Mouse (Mus musculus) stomach, embryonic 16.5 days (tissue): ENCODE results near the gene Ppp2r3d. TPM values are rescaled to one million over a fixed set of nuclear protein-coding genes. Genes with fewer than 3 reads are reported as not detected.

ENCODE experiments used
- ATAC-seq: fragments of 200-750 bp; cut with Nextera tagmentation; 2 replicates; pipeline ENCODE4 v1.8.0; 2017; ENCODE audit warnings: moderate number of reproducible peaks, moderate TSS enrichment; ENCODE audit not compliant: insufficient read depth, low FRiP score
- H3K27ac ChIP-seq: fragments of 300-500 bp; sonication (generic); 2 replicates; pipeline ENCODE4 v1.5.1; 2014; ENCODE audit warnings: low read length
- H3K27me3 ChIP-seq: fragments of 300-500 bp; sonication (generic); 2 replicates; pipeline ENCODE4 v1.6.1; 2014; ENCODE audit warnings: low read length, control low read depth, mixed read lengths; ENCODE audit not compliant: control insufficient read depth, insufficient read depth
- H3K36me3 ChIP-seq: fragments of 300-500 bp; sonication (generic); 2 replicates; pipeline ENCODE4 v1.6.1; 2014; ENCODE audit warnings: low read length; ENCODE audit not compliant: control insufficient read depth, insufficient read depth
- H3K4me1 ChIP-seq: fragments of 300-500 bp; sonication (generic); 2 replicates; pipeline ENCODE4 v1.6.1; 2014; ENCODE audit warnings: low read length, control low read depth, mixed read lengths; ENCODE audit not compliant: control insufficient read depth, insufficient read depth
- H3K4me2 ChIP-seq: fragments of 300-500 bp; sonication (generic); 2 replicates; pipeline ENCODE4 v1.6.1; 2014; ENCODE audit warnings: low read depth, low read length, mixed read lengths
- H3K4me3 ChIP-seq: fragments of 300-500 bp; sonication (generic); replicated peaks from 2 replicates; pipeline ENCODE4 v1.5.1; 2014; ENCODE audit warnings: mild to moderate bottlenecking, low read length
- H3K9ac ChIP-seq: fragments of 300-500 bp; sonication (generic); 2 replicates; pipeline ENCODE4 v1.6.1; 2014; ENCODE audit warnings: low read length
- H3K9me3 ChIP-seq: fragments of 300-500 bp; sonication (generic); replicated peaks from 2 replicates; pipeline ENCODE4 v1.6.1; 2016; ENCODE audit warnings: low read length, control low read depth; ENCODE audit not compliant: control insufficient read depth
- WGBS: fragments of 180-500 bp; shearing (Covaris S2); extraction: QIAGEN DNeasy Blood & Tissue Kit; methylation state at CpG from one replicate; pipeline ENCODE4 v1.1.7; 2014; 5-methylcytosine and 5-hydroxymethylcytosine counted together
- polyA plus RNA-seq: library from polyadenylated mRNA; unstranded; fragments of >200 nt; fragmentation: Nextera tagmentation; extraction: Ambion mirVana; gene quantifications from 2 replicates; pipeline ENCODE4 v1.2.1, GENCODE M21; 2015

Ppp2r3d gene
- polyA plus RNA-seq, 1 experiment from 2014 or later: 81.1 TPM

DNA sequence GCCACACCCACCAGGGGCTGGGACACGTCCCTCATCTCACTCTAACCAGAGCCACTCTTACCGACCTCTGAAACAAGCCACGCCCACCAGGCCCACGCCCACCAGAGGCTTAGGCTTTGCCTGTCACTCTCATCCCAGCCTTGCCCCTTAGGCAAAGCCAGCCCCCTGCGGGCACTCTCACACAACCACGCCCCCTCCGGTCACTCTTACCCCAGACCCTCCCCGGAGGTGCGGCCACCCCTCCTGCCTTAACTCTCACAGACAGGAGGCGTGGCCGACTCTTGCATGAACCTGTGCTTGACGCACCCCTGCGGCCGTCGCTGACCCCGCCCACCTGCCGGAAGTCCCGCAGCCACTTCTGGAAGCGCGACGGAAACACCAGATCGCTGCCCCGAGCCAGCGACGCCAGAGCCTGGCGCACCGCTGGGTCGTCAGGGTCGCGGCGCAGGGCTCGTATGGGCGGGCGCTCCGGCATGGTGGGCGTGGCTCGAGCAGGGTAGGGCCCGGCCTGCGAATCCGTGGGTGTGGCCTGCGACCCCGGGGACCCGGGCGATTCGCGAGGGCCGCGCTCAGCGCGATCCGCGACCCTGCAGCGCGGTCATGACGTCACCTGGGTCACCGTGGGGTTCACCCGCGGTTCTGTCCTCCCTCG, 53.7 kb downstream of the Ppp2r3d start:
- Histone ChIP-seq H3K9me3 (no peaks in the 10 kb centered on the region), H3K27me3 (no peaks in the 10 kb centered on the region), H3K36me3 (no peaks in the 10 kb centered on the region), H3K27ac (peak overlapping the region; percentile 99), H3K4me3 (peak overlapping the region; percentile 74), H3K4me1 (no peaks in the 10 kb centered on the region), H3K4me2 (peak overlapping the region; percentile 86), H3K9ac (peak overlapping the region; percentile 82)
- peak; percentile 76 for ATAC-seq
- under 1% methylated on average over 59 of the region's 59 CpGs for whole genome bisulfite sequencing

DNA sequence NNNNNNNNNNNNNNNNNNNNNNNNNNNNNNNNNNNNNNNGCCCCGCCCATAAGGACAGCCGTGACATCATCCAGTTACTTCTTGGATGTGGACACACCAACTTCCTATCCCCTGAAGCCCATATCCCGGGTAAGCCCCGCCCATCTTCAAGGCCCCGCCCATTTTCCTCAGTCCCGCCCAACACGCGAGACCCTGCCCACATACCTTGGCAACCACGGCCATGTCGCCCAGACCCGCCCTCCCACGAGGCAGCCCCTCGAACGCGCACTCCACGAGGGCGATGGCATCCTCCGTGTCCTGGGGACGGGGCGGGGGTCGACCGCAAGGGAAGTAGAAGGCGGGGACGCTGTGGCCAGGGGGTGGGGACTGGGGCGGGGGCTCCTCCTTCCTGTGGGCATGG, 54.3 kb downstream of the Ppp2r3d start:
- H3K9ac ChIP-seq: peak overlapping the region; percentile 82
- H3K4me1 ChIP-seq: no peaks in the 10 kb centered on the region
- no peaks in the 10 kb centered on the region for H3K9me3 ChIP-seq
- peak overlapping the region; percentile 86 for H3K4me2 ChIP-seq
- no peak for ATAC-seq
- peak overlapping the region; percentile 74 for H3K4me3 ChIP-seq
- H3K36me3 ChIP-seq: no peaks in the 10 kb centered on the region
- no peaks in the 10 kb centered on the region for H3K27me3 ChIP-seq
- 4% methylated on average over 24 of the region's 25 CpGs for WGBS
- H3K27ac ChIP-seq: peak overlapping the region; percentile 99

DNA sequence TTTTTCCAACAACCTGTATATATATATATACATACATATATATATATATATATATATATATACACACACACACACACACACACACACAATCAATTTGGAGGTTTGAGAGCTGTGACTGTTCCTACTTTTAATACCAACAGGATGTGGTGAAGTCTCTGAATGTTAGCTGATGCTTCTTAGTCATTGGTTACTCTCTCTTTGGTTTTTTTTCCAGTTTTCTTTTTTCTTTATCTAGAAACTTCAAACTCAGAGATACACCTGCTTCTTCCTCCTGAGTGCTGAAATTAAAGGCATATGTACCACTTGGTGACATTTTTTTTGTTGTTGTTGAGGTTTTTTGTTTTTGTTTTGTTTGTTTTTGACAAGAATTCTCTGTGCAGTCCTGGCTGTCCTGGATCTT, 63.8 kb downstream of the Ppp2r3d start:
- Histone ChIP-seq H3K4me1 (no peaks in the 10 kb centered on the region), H3K4me3 (no peak overlapping the region), H3K9ac (no peak overlapping the region), H3K36me3 (no peaks in the 10 kb centered on the region), H3K27me3 (no peaks in the 10 kb centered on the region), H3K9me3 (no peaks in the 10 kb centered on the region), H3K4me2 (no peak overlapping the region), H3K27ac (no peak overlapping the region)
- no peak for ATAC-seq

DNA sequence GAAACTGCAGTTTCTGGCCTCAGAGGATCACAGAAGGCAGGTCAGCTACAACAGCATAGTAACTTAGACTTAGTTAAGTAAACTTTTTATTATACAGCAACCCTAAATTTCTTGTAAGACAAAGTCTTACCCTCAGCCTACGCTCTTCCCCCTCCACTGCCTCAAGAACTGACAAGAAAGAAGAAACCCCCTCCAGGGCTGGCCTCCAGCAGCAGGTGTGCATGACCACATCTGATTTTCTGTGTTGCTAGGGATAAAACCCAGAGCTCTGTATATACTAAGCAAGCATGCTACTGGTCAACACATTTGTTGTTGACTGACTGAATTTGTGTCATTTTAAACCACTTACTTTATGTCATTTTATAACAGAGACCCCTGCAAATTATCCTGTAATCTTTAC, 65.1 kb downstream of the Ppp2r3d start:
- H3K36me3 ChIP-seq: no peaks in the 10 kb centered on the region
- no peak overlapping the region for H3K27ac ChIP-seq
- no peak overlapping the region for H3K4me2 ChIP-seq
- H3K9ac ChIP-seq: no peak overlapping the region
- H3K27me3 ChIP-seq: no peaks in the 10 kb centered on the region
- 59% methylated on average over 1 of the region's 1 CpGs for WGBS
- H3K9me3 ChIP-seq: no peaks in the 10 kb centered on the region
- no peak for ATAC-seq
- no peak overlapping the region for H3K4me3 ChIP-seq
- no peaks in the 10 kb centered on the region for H3K4me1 ChIP-seq

DNA sequence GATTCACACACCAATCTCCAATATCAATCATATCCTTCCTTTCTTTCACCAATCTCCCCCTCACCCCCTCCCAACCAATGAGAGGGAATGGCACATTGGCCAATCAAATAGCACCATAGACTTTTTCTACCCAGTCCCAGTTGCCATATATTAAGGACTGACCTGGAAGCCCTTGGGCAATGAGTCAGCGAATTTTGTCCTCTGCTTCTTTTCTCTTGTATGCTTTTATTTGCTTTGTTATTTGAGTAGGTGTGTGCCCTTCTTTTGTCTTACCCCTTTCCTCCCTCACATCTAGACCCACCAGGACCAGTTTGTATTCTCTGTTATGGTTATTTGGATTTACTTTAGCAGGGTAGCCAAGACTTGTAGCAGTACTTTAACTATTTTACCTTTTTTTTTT, 68.1 kb downstream of the Ppp2r3d start:
- H3K27ac ChIP-seq: no peak overlapping the region
- 54% methylated on average over 1 of the region's 1 CpGs for whole genome bisulfite sequencing
- ATAC-seq: no peak
- H3K36me3 ChIP-seq: no peaks in the 10 kb centered on the region
- no peak overlapping the region for H3K4me3 ChIP-seq
- no peak overlapping the region for H3K4me2 ChIP-seq
- no peaks in the 10 kb centered on the region for H3K4me1 ChIP-seq
- H3K9me3 ChIP-seq: no peaks in the 10 kb centered on the region
- H3K9ac ChIP-seq: no peak overlapping the region
- H3K27me3 ChIP-seq: no peaks in the 10 kb centered on the region

Other genes with a start within 250 kb of the Ppp2r3d start
- gene 2010315B03Rik, start 164.2 kb downstream of the Ppp2r3d start, polyA plus RNA-seq: 14.2 and 16.4 TPM in 2 replicates
- gene Gm21836, start 16.9 kb upstream of the Ppp2r3d start, polyA plus RNA-seq: not detected in 2 replicates